Mouse (Mus musculus) limb, embryonic 11.5 days (tissue): ENCODE results near the gene Ifna5. TPM values are rescaled to one million over a fixed set of nuclear protein-coding genes. Genes with fewer than 3 reads are reported as not detected.

ENCODE experiments used
- ATAC-seq: fragments of 200-750 bp; cut with Nextera tagmentation; 2 replicates; pipeline ENCODE4 v1.8.0; 2017; ENCODE audit warnings: low read depth; ENCODE audit not compliant: insufficient number of reproducible peaks, low FRiP score, low TSS enrichment
- DNase-seq: peaks from one replicate; pipeline ENCODE4 v3.0.0-alpha.2; 2015; ENCODE audit warnings: low spot score
- H3K27ac ChIP-seq: fragments of 300-500 bp; sonication (generic); replicated peaks from 2 replicates; pipeline ENCODE4 v1.5.1; 2014; ENCODE audit warnings: low read depth, mild to moderate bottlenecking, low read length
- H3K27me3 ChIP-seq: fragments of 300-500 bp; sonication (generic); 2 replicates; pipeline ENCODE4 v1.6.1; 2014; ENCODE audit warnings: mild to moderate bottlenecking, low read length, mixed read lengths; ENCODE audit not compliant: control insufficient read depth, insufficient read depth
- H3K36me3 ChIP-seq: fragments of 300-500 bp; sonication (generic); 2 replicates; pipeline ENCODE4 v1.6.1; 2014; ENCODE audit warnings: mild to moderate bottlenecking, low read length, moderate library complexity, mixed read lengths; ENCODE audit not compliant: control insufficient read depth, insufficient read depth
- H3K4me1 ChIP-seq: fragments of 300-500 bp; sonication (generic); 2 replicates; pipeline ENCODE4 v1.6.1; 2014; ENCODE audit warnings: low read length, mixed read lengths; ENCODE audit not compliant: control insufficient read depth, insufficient read depth
- H3K4me2 ChIP-seq: fragments of 300-500 bp; sonication (generic); 2 replicates; pipeline ENCODE4 v1.6.1; 2014; ENCODE audit warnings: low read depth, mild to moderate bottlenecking, moderate library complexity; ENCODE audit not compliant: severe bottlenecking
- H3K4me3 ChIP-seq: fragments of 300-500 bp; sonication (generic); 2 replicates; pipeline ENCODE4 v1.5.1; 2014; ENCODE audit warnings: low read depth, low read length
- H3K9ac ChIP-seq: fragments of 300-500 bp; sonication (generic); 2 replicates; pipeline ENCODE4 v1.6.1; 2014; ENCODE audit warnings: mild to moderate bottlenecking, low read length
- H3K9me3 ChIP-seq: fragments of 300-500 bp; sonication (generic); 2 replicates; pipeline ENCODE4 v1.6.1; 2016; ENCODE audit warnings: low read length; ENCODE audit not compliant: control insufficient read depth
- WGBS: fragments of 180-500 bp; shearing (Covaris S2); extraction: QIAGEN DNeasy Blood & Tissue Kit; methylation state at CpG from one replicate; pipeline ENCODE4 v1.1.7; 2014; 5-methylcytosine and 5-hydroxymethylcytosine counted together
- polyA plus RNA-seq: library from polyadenylated mRNA; unstranded; fragments of >200 nt; fragmentation: Nextera tagmentation; extraction: Ambion mirVana; gene quantifications from 2 replicates; pipeline ENCODE4 v1.2.1, GENCODE M21; 2014

Gene Ifna5
- polyA plus RNA-seq, 1 experiment from 2014 or later = not detected

- Histone ChIP-seq H3K9ac (no peak overlapping the region), H3K9me3 (no peaks in the 10 kb centered on the region), H3K4me3 (no peak overlapping the region), H3K27ac (no peak overlapping the region), H3K36me3 (no peaks in the 10 kb centered on the region), H3K4me1 (no peaks in the 10 kb centered on the region), H3K27me3 (no peaks in the 10 kb centered on the region), H3K4me2 (no peak overlapping the region)
- WGBS = 70% methylated on average over 2 of the region's 2 CpGs
- DNase-seq (no peak), ATAC-seq (no peak)
These were observed 10.0 kb downstream of the Ifna5 start for GRCm38 (mm10) chr4:88845334-88845733.

DNA sequence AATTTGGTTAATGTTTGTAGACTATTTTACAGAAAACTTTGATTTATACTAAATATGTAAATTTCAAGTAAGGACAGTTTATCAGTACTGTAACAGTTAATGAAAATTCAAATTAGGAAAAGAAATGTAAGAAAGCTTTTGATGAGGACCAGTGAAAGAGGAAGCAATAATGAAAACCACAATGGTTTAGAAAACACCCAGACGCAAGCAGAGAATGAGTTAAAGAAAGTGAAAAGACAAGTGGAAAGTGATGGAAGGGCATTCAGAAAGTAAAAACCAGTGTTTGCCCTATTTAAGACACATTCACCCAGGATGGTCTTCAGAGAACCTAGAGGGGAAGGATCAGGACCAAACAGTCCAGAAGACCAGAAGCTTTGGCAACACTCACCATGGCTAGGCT lies 14.4 kb downstream of the Ifna5 start, which contains the start of gene Ifna1:
Gene Ifna1 (plus strand): TSS at position 390 of the 400 bp plus-strand sequence.
- 69% methylated on average over 1 of the region's 1 CpGs for WGBS
- no peak for ATAC-seq
- H3K4me3 ChIP-seq = no peak within 1 kb of the TSS
- no peaks in the 10 kb centered on the region for H3K4me1 ChIP-seq
- no peaks in the 10 kb centered on the region for H3K9me3 ChIP-seq
- H3K9ac ChIP-seq = no peak within 1 kb of the TSS
- H3K4me2 ChIP-seq = no peak within 1 kb of the TSS
- no peaks in the 10 kb centered on the region for H3K36me3 ChIP-seq
- no peak for DNase-seq
- H3K27ac ChIP-seq = no peak within 1 kb of the TSS
- no peaks in the 10 kb centered on the region for H3K27me3 ChIP-seq

DNA sequence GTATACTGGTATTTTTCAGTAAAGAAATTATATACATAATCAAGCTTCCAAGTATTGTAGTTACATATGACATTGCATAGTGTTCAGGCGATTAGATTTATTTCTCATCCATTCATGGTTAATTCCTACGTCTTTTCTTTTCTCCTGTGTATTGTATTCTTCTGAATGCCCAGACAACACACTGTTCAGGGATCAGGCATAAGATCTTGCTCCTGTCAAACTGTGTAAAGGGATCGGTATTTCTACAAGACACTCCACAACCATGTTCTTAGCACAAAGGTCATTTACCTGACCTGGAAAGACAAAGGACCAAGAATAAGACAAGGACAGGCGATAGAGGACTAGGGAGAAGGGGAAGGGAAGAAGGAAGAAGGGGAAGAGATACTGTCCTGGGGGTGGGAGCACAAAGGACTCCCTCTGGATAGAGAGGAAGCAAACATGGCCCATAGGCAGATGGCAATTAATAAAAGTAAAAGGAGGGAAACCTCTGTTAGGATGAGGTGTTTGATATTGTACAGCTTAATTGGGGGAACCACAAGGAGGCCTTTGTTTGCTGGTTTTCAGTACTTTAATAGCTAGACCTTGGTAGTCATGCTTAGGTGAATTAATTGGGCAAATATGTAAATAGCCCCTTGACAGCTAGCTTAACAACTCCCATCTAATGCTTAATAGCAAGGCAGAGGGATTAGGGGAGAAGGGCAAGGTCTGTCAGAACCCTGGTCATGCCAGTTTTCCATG lies 15.9 kb downstream of the Ifna5 start:
- WGBS = 84% methylated on average over 4 of the region's 4 CpGs

DNA sequence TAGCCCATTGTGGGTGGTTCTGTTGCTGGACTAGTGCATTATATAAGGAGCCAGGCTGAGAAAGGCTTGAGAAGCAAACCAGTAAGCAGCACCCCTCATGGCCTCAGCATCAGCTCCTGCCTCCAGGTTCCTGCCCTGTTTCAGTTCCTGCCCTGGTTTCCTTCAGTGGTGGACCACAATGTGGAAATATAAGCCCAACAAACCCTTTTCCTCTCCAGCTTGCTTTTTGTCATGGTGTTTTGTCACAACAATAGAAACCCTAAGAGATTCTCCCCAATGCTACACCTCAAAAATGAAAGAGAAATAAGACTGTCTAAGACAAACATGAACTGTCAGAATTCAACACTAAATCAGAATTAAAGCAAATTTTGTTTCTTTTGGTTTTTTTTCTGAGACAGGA lies 23.9 kb downstream of the Ifna5 start:
- no peak overlapping the region for H3K4me3 ChIP-seq
- DNase-seq = no peak

More for the DNA sequence above, 15.9 kb downstream of the Ifna5 start:
- Histone ChIP-seq H3K9ac (no peak overlapping the region), H3K9me3 (no peaks in the 10 kb centered on the region), H3K4me3 (no peak overlapping the region), H3K36me3 (no peaks in the 10 kb centered on the region), H3K4me2 (no peak overlapping the region), H3K27me3 (no peaks in the 10 kb centered on the region), H3K4me1 (no peaks in the 10 kb centered on the region), H3K27ac (no peak overlapping the region)
- ATAC-seq (no peak), DNase-seq (no peak)

GRCm38 (mm10) chr4:88863309-88863708 lies 28.0 kb downstream of the Ifna5 start:
- Histone ChIP-seq H3K4me3 (no peak overlapping the region), H3K9me3 (no peaks in the 10 kb centered on the region), H3K36me3 (no peaks in the 10 kb centered on the region), H3K27ac (no peak overlapping the region), H3K9ac (no peak overlapping the region), H3K4me2 (no peak overlapping the region), H3K4me1 (peaks cover 3% of the 10 kb centered on the region; the same call in 1 of the 2 replicates), H3K27me3 (peaks cover 2% of the 10 kb centered on the region; the same call in 1 of the 2 replicates)
- WGBS = 9% methylated on average over 7 of the region's 7 CpGs
- no peak for ATAC-seq
- no peak for DNase-seq

More for the DNA sequence above, 23.9 kb downstream of the Ifna5 start:
- no peaks in the 10 kb centered on the region for H3K4me1 ChIP-seq
- H3K27ac ChIP-seq = no peak overlapping the region
- no peak overlapping the region for H3K4me2 ChIP-seq
- no peak for ATAC-seq
- no peak overlapping the region for H3K9ac ChIP-seq
- H3K9me3 ChIP-seq = no peaks in the 10 kb centered on the region
- no peaks in the 10 kb centered on the region for H3K36me3 ChIP-seq
- no peaks in the 10 kb centered on the region for H3K27me3 ChIP-seq

DNA sequence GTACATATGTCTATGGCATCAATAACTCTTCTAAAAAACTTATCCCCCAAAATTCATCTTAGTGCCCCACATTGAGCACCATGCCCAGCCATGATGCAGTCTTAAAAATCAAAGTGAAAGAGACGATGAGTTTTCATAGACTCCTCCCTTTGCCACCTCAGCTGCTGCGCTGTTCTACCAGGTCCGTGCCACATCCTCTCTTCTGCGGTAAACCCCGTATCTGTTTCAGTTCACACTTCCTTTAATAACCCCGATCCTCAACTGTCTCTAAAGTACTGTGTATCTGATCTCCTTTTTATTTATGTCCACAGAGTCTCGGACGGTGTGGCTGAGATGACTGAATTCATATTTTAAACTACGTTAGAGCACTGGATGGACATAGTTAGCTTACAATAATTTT lies 29.3 kb downstream of the Ifna5 start:
- H3K4me1 ChIP-seq = peaks cover 3% of the 10 kb centered on the region; the same call in 1 of the 2 replicates
- no peak overlapping the region for H3K4me2 ChIP-seq
- no peak overlapping the region for H3K27ac ChIP-seq
- ATAC-seq (no peak), DNase-seq (no peak)
- H3K4me3 ChIP-seq = no peak overlapping the region
- H3K9me3 ChIP-seq = no peaks in the 10 kb centered on the region
- WGBS = 65% methylated on average over 9 of the region's 9 CpGs
- peaks cover 2% of the 10 kb centered on the region; the same call in 1 of the 2 replicates for H3K27me3 ChIP-seq
- H3K36me3 ChIP-seq = no peaks in the 10 kb centered on the region
- no peak overlapping the region for H3K9ac ChIP-seq

DNA sequence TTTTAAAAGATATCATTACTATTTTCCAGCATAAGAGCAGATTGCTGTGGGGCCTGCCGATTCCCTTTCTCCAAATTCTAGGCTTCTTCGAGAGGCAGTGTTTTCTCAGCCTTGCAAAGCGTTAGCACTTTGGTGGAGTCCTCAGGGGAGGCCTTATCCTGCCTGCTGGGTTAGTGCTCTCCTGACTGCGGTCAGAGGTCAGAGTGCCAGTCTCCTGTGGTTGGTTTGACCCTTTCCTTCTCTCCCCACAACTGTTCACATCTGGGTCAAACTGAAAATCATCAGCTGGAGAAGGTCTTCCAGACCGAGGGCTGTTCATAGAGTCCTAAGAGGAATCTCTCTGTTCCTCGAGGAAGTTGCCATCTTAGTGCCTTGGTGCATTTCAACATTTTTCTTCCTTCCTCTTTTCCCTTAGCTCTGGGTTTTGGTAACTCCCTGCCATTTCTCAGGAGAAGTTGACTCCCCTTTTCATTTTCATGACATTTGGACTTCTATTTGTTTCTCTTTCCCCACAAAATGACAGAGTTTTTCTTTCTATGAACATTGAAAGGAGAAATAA lies 29.8 kb downstream of the Ifna5 start:
- Histone ChIP-seq H3K4me3 (no peak overlapping the region), H3K9me3 (no peaks in the 10 kb centered on the region), H3K9ac (no peak overlapping the region), H3K4me1 (peaks cover 3% of the 10 kb centered on the region; the same call in 1 of the 2 replicates), H3K36me3 (no peaks in the 10 kb centered on the region), H3K4me2 (no peak overlapping the region), H3K27ac (no peak overlapping the region), H3K27me3 (peaks cover 2% of the 10 kb centered on the region; the same call in 1 of the 2 replicates)
- WGBS = 44% methylated on average over 6 of the region's 6 CpGs
- DNase-seq (no peak), ATAC-seq (no peak)

GRCm38 (mm10) chr4:88867366-88867925 lies 32.1 kb downstream of the Ifna5 start:
- 3% methylated on average over 8 of the region's 8 CpGs for WGBS
- ATAC-seq (no peak), DNase-seq (peak; percentile 87)
- H3K4me3 ChIP-seq = peak overlapping the region; percentile 48; the same call in 1 of the 2 replicates
- peak overlapping the region; percentile 89 for H3K4me2 ChIP-seq
- no peak overlapping the region for H3K27ac ChIP-seq
- H3K9ac ChIP-seq = no peak overlapping the region; the same call in 1 of the 2 replicates
- H3K36me3 ChIP-seq = no peaks in the 10 kb centered on the region
- no peaks in the 10 kb centered on the region for H3K9me3 ChIP-seq
- H3K27me3 ChIP-seq = peaks cover 2% of the 10 kb centered on the region; the same call in 1 of the 2 replicates
- peaks cover 3% of the 10 kb centered on the region; the same call in 1 of the 2 replicates for H3K4me1 ChIP-seq
